Mouse (Mus musculus) stomach, embryonic 16.5 days (tissue): ENCODE results near the gene Olfr194. TPM values are rescaled to one million over a fixed set of nuclear protein-coding genes. Genes with fewer than 3 reads are reported as not detected.
"Not testable (repeated sequence)": the region's sequence is repeated elsewhere in the genome, so short reads cannot be mapped to it uniquely, and the experiment has no call there.

Experiments used
- ATAC-seq: fragments of 200-750 bp; cut with Nextera tagmentation; 2 replicates; pipeline ENCODE4 v1.8.0; 2017; ENCODE audit warnings: moderate number of reproducible peaks, moderate TSS enrichment; ENCODE audit not compliant: insufficient read depth, low FRiP score
- H3K27ac ChIP-seq: fragments of 300-500 bp; sonication (generic); 2 replicates; pipeline ENCODE4 v1.5.1; 2014; ENCODE audit warnings: low read length
- H3K27me3 ChIP-seq: fragments of 300-500 bp; sonication (generic); 2 replicates; pipeline ENCODE4 v1.6.1; 2014; ENCODE audit warnings: low read length, control low read depth, mixed read lengths; ENCODE audit not compliant: control insufficient read depth, insufficient read depth
- H3K36me3 ChIP-seq: fragments of 300-500 bp; sonication (generic); 2 replicates; pipeline ENCODE4 v1.6.1; 2014; ENCODE audit warnings: low read length; ENCODE audit not compliant: control insufficient read depth, insufficient read depth
- H3K4me1 ChIP-seq: fragments of 300-500 bp; sonication (generic); 2 replicates; pipeline ENCODE4 v1.6.1; 2014; ENCODE audit warnings: low read length, control low read depth, mixed read lengths; ENCODE audit not compliant: control insufficient read depth, insufficient read depth
- H3K4me2 ChIP-seq: fragments of 300-500 bp; sonication (generic); 2 replicates; pipeline ENCODE4 v1.6.1; 2014; ENCODE audit warnings: low read depth, low read length, mixed read lengths
- H3K4me3 ChIP-seq: fragments of 300-500 bp; sonication (generic); replicated peaks from 2 replicates; pipeline ENCODE4 v1.5.1; 2014; ENCODE audit warnings: mild to moderate bottlenecking, low read length
- H3K9ac ChIP-seq: fragments of 300-500 bp; sonication (generic); 2 replicates; pipeline ENCODE4 v1.6.1; 2014; ENCODE audit warnings: low read length
- H3K9me3 ChIP-seq: fragments of 300-500 bp; sonication (generic); replicated peaks from 2 replicates; pipeline ENCODE4 v1.6.1; 2016; ENCODE audit warnings: low read length, control low read depth; ENCODE audit not compliant: control insufficient read depth
- WGBS: fragments of 180-500 bp; shearing (Covaris S2); extraction: QIAGEN DNeasy Blood & Tissue Kit; methylation state at CpG from one replicate; pipeline ENCODE4 v1.1.7; 2014; 5-methylcytosine and 5-hydroxymethylcytosine counted together
- polyA plus RNA-seq: library from polyadenylated mRNA; unstranded; fragments of >200 nt; fragmentation: Nextera tagmentation; extraction: Ambion mirVana; gene quantifications from 2 replicates; pipeline ENCODE4 v1.2.1, GENCODE M21; 2015

The Olfr194 gene
- polyA plus RNA-seq, 1 experiment from 2014 or later, result not detected

- H3K9me3 ChIP-seq, H3K4me3 ChIP-seq, ATAC-seq, H3K27me3 ChIP-seq, H3K36me3 ChIP-seq, H3K27ac ChIP-seq, H3K4me2 ChIP-seq, H3K9ac ChIP-seq, H3K4me1 ChIP-seq: not testable (repeated sequence)
- 77% methylated on average over 2 of the region's 2 CpGs for WGBS
Observed at GRCm38 (mm10) chr16:59081113-59081512, 39.8 kb downstream of the Olfr194 start.

GRCm38 (mm10) chr16:59077905-59078304 is 43.0 kb downstream of the Olfr194 start, which contains the start of gene Olfr190:
Gene Olfr190 (minus strand): TSS chr16:59078005.
- 80% methylated on average over 5 of the region's 5 CpGs for WGBS
- no peaks in the 10 kb centered on the region for H3K9me3 ChIP-seq
- H3K4me3 ChIP-seq, result no peak within 1 kb of the TSS
- H3K4me2 ChIP-seq, result no peak within 1 kb of the TSS
- H3K27me3 ChIP-seq, result no peaks in the 10 kb centered on the region
- no peaks in the 10 kb centered on the region for H3K4me1 ChIP-seq
- H3K27ac ChIP-seq, result no peak within 1 kb of the TSS
- no peak within 1 kb of the TSS for H3K9ac ChIP-seq
- H3K36me3 ChIP-seq, result no peaks in the 10 kb centered on the region
- ATAC-seq, result no peak

- WGBS, result 76% methylated on average over 1 of the region's 1 CpGs
- no peak for ATAC-seq
- no peaks in the 10 kb centered on the region for H3K27me3 ChIP-seq
- no peak overlapping the region for H3K4me2 ChIP-seq
- H3K4me3 ChIP-seq, result no peak overlapping the region
- H3K4me1 ChIP-seq, result no peaks in the 10 kb centered on the region
- H3K36me3 ChIP-seq, result no peaks in the 10 kb centered on the region
- H3K27ac ChIP-seq, result no peak overlapping the region
- H3K9ac ChIP-seq, result no peak overlapping the region
- H3K9me3 ChIP-seq, result no peaks in the 10 kb centered on the region
Observed at GRCm38 (mm10) chr16:59073520-59073919, 47.3 kb downstream of the Olfr194 start.

GRCm38 (mm10) chr16:59071755-59072154 is 49.1 kb downstream of the Olfr194 start:
- Histone ChIP-seq H3K4me1 (no peaks in the 10 kb centered on the region), H3K36me3 (no peaks in the 10 kb centered on the region), H3K9me3 (no peaks in the 10 kb centered on the region), H3K4me2 (no peak overlapping the region), H3K4me3 (no peak overlapping the region), H3K9ac (no peak overlapping the region), H3K27ac (no peak overlapping the region), H3K27me3 (no peaks in the 10 kb centered on the region)
- ATAC-seq, result no peak

Other genes with a start within 250 kb of the Olfr194 start
- not detected in 2 replicates for gene Olfr177, start 246.3 kb downstream of the Olfr194 start, polyA plus RNA-seq
- not detected in 2 replicates for gene Olfr178, start 229.0 kb downstream of the Olfr194 start, polyA plus RNA-seq
- not detected in 2 replicates for gene Olfr181, start 192.3 kb downstream of the Olfr194 start, polyA plus RNA-seq
- gene Olfr180, start 191.7 kb downstream of the Olfr194 start, polyA plus RNA-seq, result not detected in 2 replicates
- gene Olfr183, start 125.7 kb downstream of the Olfr194 start, polyA plus RNA-seq, result not detected in 2 replicates
- gene Olfr186, start 90.8 kb downstream of the Olfr194 start, polyA plus RNA-seq, result 0.21 TPM in 1 of 2 replicates, not detected in the other
- gene Olfr187, start 81.3 kb downstream of the Olfr194 start, polyA plus RNA-seq, result 0.24 TPM in 1 of 2 replicates, not detected in the other
- not detected in 2 replicates for gene Olfr190, start 43.1 kb downstream of the Olfr194 start, polyA plus RNA-seq
- gene Olfr191, start 31.2 kb downstream of the Olfr194 start, polyA plus RNA-seq, result not detected in 2 replicates
- not detected in 2 replicates for gene Olfr193, start 9.2 kb downstream of the Olfr194 start, polyA plus RNA-seq
- not detected in 2 replicates for gene Olfr195, start 26.0 kb upstream of the Olfr194 start, polyA plus RNA-seq
- gene Olfr196, start 49.4 kb upstream of the Olfr194 start, polyA plus RNA-seq, result not detected in 2 replicates
- not detected in 2 replicates for gene Olfr198, start 82.5 kb upstream of the Olfr194 start, polyA plus RNA-seq
- not detected in 2 replicates for gene Olfr199, start 98.7 kb upstream of the Olfr194 start, polyA plus RNA-seq
- gene Olfr201, start 151.6 kb upstream of the Olfr194 start, polyA plus RNA-seq, result not detected in 2 replicates
- not detected in 2 replicates for gene Olfr202, start 165.7 kb upstream of the Olfr194 start, polyA plus RNA-seq
- gene Olfr203, start 177.8 kb upstream of the Olfr194 start, polyA plus RNA-seq, result not detected in 2 replicates
- gene Olfr204, start 197.2 kb upstream of the Olfr194 start, polyA plus RNA-seq, result not detected in 2 replicates
- gene Olfr205, start 210.1 kb upstream of the Olfr194 start, polyA plus RNA-seq, result not detected in 2 replicates
- gene Olfr206, start 228.2 kb upstream of the Olfr194 start, polyA plus RNA-seq, result not detected in 2 replicates
- not detected in 2 replicates for gene Olfr209, start 242.9 kb upstream of the Olfr194 start, polyA plus RNA-seq